Mouse (Mus musculus): ENCODE data around the gene Etnk2. TPM values are rescaled to one million over a fixed set of nuclear protein-coding genes. Genes with fewer than 3 reads are reported as not detected.

The Etnk2 gene
- polyA plus RNA-seq (2012; fragmentation: generic; extraction: Trizol), result under 1 TPM; 0.02 to 0.51 TPM

DNA sequence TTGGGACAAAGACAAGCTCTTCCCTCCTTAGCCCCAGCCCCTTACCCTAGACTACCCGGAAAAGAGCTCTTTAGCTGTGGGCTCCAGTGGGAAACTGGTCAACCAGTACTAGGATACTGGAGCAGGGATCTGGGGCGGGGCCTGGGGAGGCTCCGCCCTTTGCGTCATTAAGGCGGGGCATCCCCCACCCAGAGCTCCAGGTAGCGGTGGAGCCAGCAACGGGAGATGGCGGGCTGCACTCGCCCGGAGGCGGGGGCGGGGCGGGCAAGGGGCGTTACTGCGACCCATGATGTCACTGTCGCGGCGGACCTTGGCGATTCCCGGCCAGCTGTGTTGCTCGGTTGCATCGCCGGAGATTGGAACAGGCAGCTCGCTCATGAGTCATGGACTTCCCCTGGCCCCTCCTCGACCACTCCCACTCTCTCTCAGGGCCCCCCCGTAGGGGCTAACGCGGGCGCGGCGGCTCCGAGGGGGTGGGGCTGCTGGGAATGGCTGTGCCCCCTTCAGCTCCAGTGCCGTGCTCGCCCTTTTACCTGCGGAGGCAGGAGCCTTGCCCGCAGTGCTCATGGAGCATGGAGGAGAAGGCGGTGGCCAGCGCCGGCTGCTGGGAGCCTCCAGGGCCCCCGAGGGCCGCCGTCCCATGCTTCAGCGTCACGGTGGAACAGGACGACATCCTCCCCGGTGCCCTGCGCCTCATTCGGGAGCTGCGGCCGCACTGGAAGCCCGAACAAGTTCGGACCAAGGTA lies at the start of gene Etnk2:
TSS of gene Etnk2 (plus strand) at position 297 of the 746 bp plus-strand sequence.

DNA sequence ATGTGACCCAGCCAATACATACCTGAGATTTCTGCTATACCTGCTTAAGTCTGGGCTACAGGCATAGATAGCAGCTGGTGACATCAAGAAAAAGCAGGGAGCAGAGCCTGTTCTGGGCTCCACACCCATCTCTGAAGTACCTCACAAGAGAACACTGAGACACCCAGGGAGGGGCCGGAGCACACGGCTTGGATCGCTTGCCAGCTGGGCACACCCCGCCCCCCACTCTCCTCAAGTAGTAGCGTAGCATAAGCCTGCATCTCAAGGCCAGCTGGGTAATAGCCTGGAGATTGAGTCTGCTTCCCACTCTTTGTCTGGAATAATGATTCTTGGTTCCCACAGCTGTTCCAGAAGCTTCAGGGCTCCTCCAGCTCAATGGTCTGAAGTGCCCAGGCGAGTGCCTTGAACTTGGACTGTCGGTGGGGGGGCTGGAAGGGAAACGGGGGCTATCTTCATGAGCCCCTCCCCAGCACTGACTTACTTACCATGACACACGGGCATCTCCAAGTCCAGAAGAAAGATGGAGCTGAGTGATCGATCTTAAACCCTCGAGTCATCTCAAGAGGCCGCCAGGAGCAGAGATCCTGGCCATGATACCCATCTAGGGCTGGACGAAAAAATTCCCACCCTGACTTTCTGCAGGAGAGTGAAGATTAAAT lies 42.0 kb upstream of the Etnk2 start, which contains the start of gene Kiss1:
TSS of gene Kiss1 (plus strand) at position 609 of the 659 bp plus-strand sequence.

GRCm38 (mm10) chr1:133350210-133350609 lies 13.2 kb upstream of the Etnk2 start, which contains the start of gene Ren1:
Gene Ren1, plus strand, starts transcription at chr1:133350510.

GRCm38 (mm10) chr1:133423543-133424480 lies 60.4 kb downstream of the Etnk2 start, which contains the start of gene Sox13:
Gene Sox13, minus strand, starts transcription at chr1:133424377.

Other genes with a start within 250 kb of the Etnk2 start
- gene Ppp1r15b, start 232.4 kb upstream of the Etnk2 start, polyA plus RNA-seq (2012; fragmentation: generic; extraction: Trizol), result 10 to 100 TPM in 1 of 2 experiments, 1 to 10 TPM in 1; 3.7 to 24.1 TPM
- 10 to 100 TPM in 1 of 2 experiments, under 1 TPM in 1; 0.46 to 27.2 TPM for gene Plekha6, start 199.4 kb upstream of the Etnk2 start, polyA plus RNA-seq (2012; fragmentation: generic; extraction: Trizol)
- not detected for gene Golt1a, start 53.8 kb upstream of the Etnk2 start, polyA plus RNA-seq (2012; fragmentation: generic; extraction: Trizol)
- under 1 TPM in 1 of 2 experiments, not detected in 1; 0.12 TPM for gene Kiss1, start 41.7 kb upstream of the Etnk2 start, polyA plus RNA-seq (2012; fragmentation: generic; extraction: Trizol)
- under 1 TPM in 1 of 2 experiments, not detected in 1; 0.65 TPM for gene Ren1, start 13.1 kb upstream of the Etnk2 start, polyA plus RNA-seq (2012; fragmentation: generic; extraction: Trizol)
- gene Sox13, start 60.8 kb downstream of the Etnk2 start, polyA plus RNA-seq (2012; fragmentation: generic; extraction: Trizol), result under 1 TPM; 0.06 to 0.24 TPM
- 100 to 1,000 TPM; 169 to 265 TPM for gene Snrpe, start 246.7 kb downstream of the Etnk2 start, polyA plus RNA-seq (2012; fragmentation: generic; extraction: Trizol)

Data from C3H10T1/2 (cell line).